Mouse (Mus musculus) liver, adult 2 months (tissue): ENCODE measurements around the gene Tcerg1l.

ENCODE experiments used
- CTCF ChIP-seq: fragments of 200-500 bp; IDR thresholded peaks from 2 replicates; pipeline ENCODE4 v1.5.1; 2011; ENCODE audit warnings: low read depth, low read length, control low read depth
- POLR2A ChIP-seq: fragments of 200-500 bp; IDR thresholded peaks from 2 replicates; pipeline ENCODE4 v1.6.1; 2011; ENCODE audit warnings: low read length, control low read depth; ENCODE audit not compliant: insufficient read depth; ENCODE audit errors: extremely low read depth

DNA sequence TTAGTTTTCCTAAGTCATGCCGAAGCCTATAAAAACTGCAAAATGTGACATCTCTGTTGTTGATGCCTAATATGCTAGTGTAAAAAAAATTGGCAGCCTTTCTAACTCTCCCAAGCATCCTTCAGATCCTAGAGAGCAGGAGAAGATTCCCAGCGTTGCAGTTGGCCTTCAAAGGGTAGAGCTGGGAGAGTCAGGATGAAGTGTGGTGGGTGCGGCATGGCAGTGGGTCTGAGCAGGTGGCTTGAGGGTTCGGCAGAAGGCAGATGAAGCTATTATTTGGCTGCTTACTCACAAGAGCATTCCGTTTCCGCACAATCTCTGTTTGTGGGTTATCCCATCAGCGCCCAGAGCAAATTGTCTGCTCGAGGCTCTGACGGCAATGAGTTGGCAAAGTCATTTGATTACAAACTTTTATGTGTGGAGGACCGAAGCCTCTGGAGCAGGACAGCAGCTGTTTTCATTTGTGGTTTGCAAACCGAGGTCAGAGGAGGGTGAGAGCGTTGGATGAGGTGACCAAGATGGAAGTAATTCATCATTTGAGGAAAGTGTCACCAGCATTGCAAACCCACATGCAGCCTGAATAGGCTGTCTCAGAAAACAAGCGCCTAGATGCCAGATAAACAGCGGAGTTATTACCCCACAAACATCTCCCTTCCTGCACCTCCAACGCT lies 195.2 kb downstream of the Tcerg1l start:
- TF ChIP-seq CTCF, result no peak
- no peak for TF ChIP-seq POLR2A
